Mouse (Mus musculus): ENCODE results near the gene Cdk8.

DNA sequence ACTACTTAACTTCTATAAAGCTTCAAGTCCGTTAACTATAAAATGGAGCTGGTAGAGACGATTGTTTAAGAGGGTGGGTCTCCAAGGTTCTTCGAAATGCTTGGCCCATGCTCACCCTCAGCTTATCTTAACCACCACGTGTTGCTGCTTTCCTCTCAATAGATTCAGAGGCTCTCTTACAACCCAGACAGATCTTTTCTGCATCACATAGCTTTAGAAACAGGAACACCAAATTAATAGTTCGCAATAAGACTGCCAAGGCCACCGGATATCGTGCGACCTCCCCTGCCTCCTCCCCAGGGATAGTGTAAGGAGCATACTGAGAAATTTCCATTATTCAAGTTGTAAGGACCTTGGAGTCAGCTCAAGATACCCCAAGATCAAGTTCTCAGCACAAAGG, 87.4 kb downstream of the Cdk8 start:
- TF ChIP-seq POLR2A (IDR thresholded peaks at IDR 0.05; ENCODE audit: control insufficient read depth, extremely low read depth, insufficient read depth, low read length, poor library complexity) = no peak
- TF ChIP-seq CTCF (IDR thresholded peaks at IDR 0.05; ENCODE audit: borderline replicate concordance, control insufficient read depth, extremely low read depth, insufficient read depth, low read length, poor library complexity) = no peak
